Mouse (Mus musculus): ENCODE measurements at regions not wholly inside any gene's neighbourhood (a gene's known extent, or its start where the extent isn't known, plus 50 kb on each side); places are given as distances from the start of the nearest gene placed in this dataset.
"Not testable (repeated sequence)": the region's sequence is repeated elsewhere in the genome, so short reads cannot be mapped to it uniquely, and the experiment has no call there.

DNA sequence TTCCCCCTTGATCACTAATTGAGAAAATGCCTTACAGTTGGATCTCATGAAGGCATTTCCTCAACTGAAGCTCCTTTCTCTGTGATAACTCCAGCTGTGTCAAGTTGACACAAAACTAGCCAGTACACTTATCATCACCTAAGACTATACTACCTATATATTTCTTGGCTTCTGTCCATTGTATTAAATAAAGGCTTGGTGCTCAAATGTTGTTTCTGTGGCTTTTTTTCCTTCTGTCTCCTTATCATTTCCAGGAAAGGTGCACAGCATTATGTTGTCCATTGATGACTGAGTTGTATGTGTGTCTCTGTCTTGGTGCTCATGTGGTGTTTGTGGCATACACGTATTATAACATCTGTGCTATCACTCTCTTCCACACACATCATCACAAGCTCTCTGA lies 461.5 kb downstream of the Dad1 start:
- DNase-seq (ENCODE audit: low spot score); H3K36me3 ChIP-seq (replicated peaks; ENCODE audit: control insufficient read depth, insufficient read depth); ATAC-seq (ENCODE audit: low FRiP score); H3K27ac ChIP-seq; H3K4me2 ChIP-seq (replicated peaks); H3K9me3 ChIP-seq (ENCODE audit: control insufficient read depth, low read length); H3K4me3 ChIP-seq (replicated peaks; ENCODE audit: low read length); H3K4me1 ChIP-seq (replicated peaks; ENCODE audit: control insufficient read depth, insufficient read depth, low read length); H3K27me3 ChIP-seq (ENCODE audit: control insufficient read depth, insufficient read depth, low read length); H3K9ac ChIP-seq: not testable (repeated sequence)
- WGBS, result 93% methylated on average over 1 of the region's 1 CpGs

GRCm38 (mm10) chr14:53785547-53785946 lies 468.4 kb downstream of the Dad1 start:
- not testable (repeated sequence) for DNase-seq (ENCODE audit: low spot score); H3K27me3 ChIP-seq (ENCODE audit: control insufficient read depth, insufficient read depth, low read length); H3K36me3 ChIP-seq (replicated peaks; ENCODE audit: control insufficient read depth, insufficient read depth); H3K9me3 ChIP-seq (ENCODE audit: control insufficient read depth, low read length); ATAC-seq (ENCODE audit: low FRiP score); H3K4me3 ChIP-seq (replicated peaks; ENCODE audit: low read length); H3K4me2 ChIP-seq (replicated peaks); H3K4me1 ChIP-seq (replicated peaks; ENCODE audit: control insufficient read depth, insufficient read depth, low read length); H3K27ac ChIP-seq; H3K9ac ChIP-seq
- WGBS, result 80% methylated on average over 2 of the region's 2 CpGs

DNA sequence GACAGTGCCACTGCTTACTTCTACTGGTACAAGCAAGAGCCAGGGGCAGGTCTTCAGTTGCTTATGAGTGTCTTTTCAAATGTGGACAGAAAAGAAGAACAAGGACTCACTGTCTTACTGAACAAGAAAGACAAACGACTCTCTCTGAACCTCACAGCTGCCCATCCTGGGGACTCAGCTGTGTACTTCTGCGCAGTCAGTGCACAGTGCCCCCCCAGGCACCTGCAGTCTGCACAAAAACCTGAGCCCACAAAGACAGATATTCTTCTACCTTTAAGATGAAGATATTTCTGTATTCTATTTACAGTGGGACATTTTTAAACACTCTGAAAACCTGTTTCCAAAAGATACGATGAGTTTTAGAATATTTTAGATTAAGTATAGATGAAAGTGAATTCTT lies 476.5 kb downstream of the Dad1 start:
- 76% methylated on average over 3 of the region's 3 CpGs for WGBS
- H3K4me1 ChIP-seq (replicated peaks; ENCODE audit: control insufficient read depth, insufficient read depth, low read length), result no peaks in the 10 kb centered on the region
- no peak for ATAC-seq (ENCODE audit: low FRiP score)
- no peak overlapping the region for H3K27ac ChIP-seq
- no peak overlapping the region for H3K9ac ChIP-seq
- no peak overlapping the region for H3K4me3 ChIP-seq (replicated peaks; ENCODE audit: low read length)
- no peaks in the 10 kb centered on the region for H3K9me3 ChIP-seq (ENCODE audit: control insufficient read depth, low read length)
- no peak overlapping the region for H3K4me2 ChIP-seq (replicated peaks)
- H3K36me3 ChIP-seq (replicated peaks; ENCODE audit: control insufficient read depth, insufficient read depth), result no peaks in the 10 kb centered on the region
- no peaks in the 10 kb centered on the region for H3K27me3 ChIP-seq (ENCODE audit: control insufficient read depth, insufficient read depth, low read length)
- no peak for DNase-seq (ENCODE audit: low spot score)

DNA sequence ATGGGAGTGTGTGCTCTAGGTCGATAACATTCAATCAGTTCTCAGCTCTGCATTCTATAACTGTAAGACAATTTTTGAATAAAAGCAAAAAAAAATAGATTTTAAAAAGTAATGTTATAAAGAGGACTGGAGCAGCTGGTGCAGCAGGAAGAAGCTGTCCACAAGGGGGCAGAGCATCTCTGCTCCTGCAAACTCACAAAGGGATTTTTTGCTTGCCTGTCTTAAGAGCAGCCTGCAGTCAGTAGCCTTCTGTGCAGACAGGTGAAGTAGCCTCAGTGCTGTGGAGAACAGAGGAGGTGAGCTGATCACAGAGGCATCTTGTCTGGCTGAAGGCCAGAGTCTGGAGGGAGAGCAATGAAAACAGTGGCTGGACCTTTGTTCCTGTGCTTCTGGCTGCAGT lies 477.2 kb downstream of the Dad1 start:
- H3K4me3 ChIP-seq (replicated peaks; ENCODE audit: low read length); H3K4me2 ChIP-seq (replicated peaks); H3K27me3 ChIP-seq (ENCODE audit: control insufficient read depth, insufficient read depth, low read length); H3K36me3 ChIP-seq (replicated peaks; ENCODE audit: control insufficient read depth, insufficient read depth); H3K27ac ChIP-seq; H3K4me1 ChIP-seq (replicated peaks; ENCODE audit: control insufficient read depth, insufficient read depth, low read length); H3K9me3 ChIP-seq (ENCODE audit: control insufficient read depth, low read length); H3K9ac ChIP-seq: not testable (repeated sequence)
- DNase-seq (ENCODE audit: low spot score) (peak; percentile 73), ATAC-seq (ENCODE audit: low FRiP score) (peak; percentile 65; the same call in 1 of the 2 replicates)
- 58% methylated on average over 1 of the region's 1 CpGs for WGBS

DNA sequence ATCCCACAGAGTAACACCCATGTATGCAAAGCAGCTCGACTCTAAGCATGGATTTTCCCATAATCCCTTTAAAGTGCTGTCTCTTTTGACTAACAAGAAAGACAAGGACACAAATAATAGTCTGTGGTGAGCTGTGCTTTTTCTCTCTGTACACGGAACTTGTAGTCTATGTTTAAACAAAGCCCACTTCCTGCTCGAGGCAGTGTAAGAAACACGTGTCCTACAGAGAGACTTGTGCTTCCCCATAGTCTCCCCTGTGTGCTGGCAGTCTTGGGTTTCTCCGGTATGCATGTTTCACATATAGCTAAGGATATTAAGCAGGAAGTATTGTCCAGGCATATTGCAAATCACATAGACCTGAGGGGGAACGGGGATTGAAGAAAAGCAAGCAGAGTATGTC lies 487.4 kb downstream of the Dad1 start:
- 78% methylated on average over 6 of the region's 6 CpGs for WGBS
- not testable (repeated sequence) for H3K9me3 ChIP-seq (ENCODE audit: control insufficient read depth, low read length); H3K9ac ChIP-seq; H3K27ac ChIP-seq; H3K4me3 ChIP-seq (replicated peaks; ENCODE audit: low read length); DNase-seq (ENCODE audit: low spot score); H3K36me3 ChIP-seq (replicated peaks; ENCODE audit: control insufficient read depth, insufficient read depth); ATAC-seq (ENCODE audit: low FRiP score); H3K27me3 ChIP-seq (ENCODE audit: control insufficient read depth, insufficient read depth, low read length); H3K4me2 ChIP-seq (replicated peaks); H3K4me1 ChIP-seq (replicated peaks; ENCODE audit: control insufficient read depth, insufficient read depth, low read length)

DNA sequence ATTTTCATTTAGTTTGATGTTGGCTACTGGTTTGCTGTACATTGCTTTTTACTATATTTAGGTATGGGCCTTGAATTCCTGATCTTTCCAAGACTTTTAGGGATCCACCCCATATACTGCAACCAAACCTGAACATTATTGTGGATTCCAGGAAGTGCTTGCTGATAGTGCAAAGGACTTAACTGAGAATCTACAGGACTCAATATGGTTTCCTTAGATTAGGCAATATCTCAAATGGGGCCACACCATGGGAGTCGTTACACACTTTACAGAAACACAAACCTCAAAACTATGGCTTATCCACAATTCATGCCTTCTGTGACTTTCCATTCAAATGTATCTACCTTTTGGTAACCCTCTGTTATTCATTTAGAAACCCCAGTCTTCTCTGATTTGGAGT lies 488.0 kb downstream of the Dad1 start:
- H3K36me3 ChIP-seq (replicated peaks; ENCODE audit: control insufficient read depth, insufficient read depth); ATAC-seq (ENCODE audit: low FRiP score); H3K4me1 ChIP-seq (replicated peaks; ENCODE audit: control insufficient read depth, insufficient read depth, low read length); DNase-seq (ENCODE audit: low spot score); H3K27me3 ChIP-seq (ENCODE audit: control insufficient read depth, insufficient read depth, low read length); H3K9me3 ChIP-seq (ENCODE audit: control insufficient read depth, low read length); H3K4me3 ChIP-seq (replicated peaks; ENCODE audit: low read length); H3K27ac ChIP-seq; H3K9ac ChIP-seq; H3K4me2 ChIP-seq (replicated peaks): not testable (repeated sequence)
- WGBS, result 90% methylated on average over 1 of the region's 1 CpGs

- not testable (repeated sequence) for H3K4me2 ChIP-seq (replicated peaks); H3K36me3 ChIP-seq (replicated peaks; ENCODE audit: control insufficient read depth, insufficient read depth); H3K4me3 ChIP-seq (replicated peaks; ENCODE audit: low read length); ATAC-seq (ENCODE audit: low FRiP score); H3K27ac ChIP-seq; H3K27me3 ChIP-seq (ENCODE audit: control insufficient read depth, insufficient read depth, low read length); H3K4me1 ChIP-seq (replicated peaks; ENCODE audit: control insufficient read depth, insufficient read depth, low read length); H3K9me3 ChIP-seq (ENCODE audit: control insufficient read depth, low read length); DNase-seq (ENCODE audit: low spot score); H3K9ac ChIP-seq
- 82% methylated on average over 2 of the region's 2 CpGs for WGBS
Measured at GRCm38 (mm10) chr14:53760578-53760977, 493.3 kb downstream of the Dad1 start.

- 76% methylated on average over 4 of the region's 4 CpGs for WGBS
- not testable (repeated sequence) for H3K9ac ChIP-seq; H3K36me3 ChIP-seq (replicated peaks; ENCODE audit: control insufficient read depth, insufficient read depth); H3K4me1 ChIP-seq (replicated peaks; ENCODE audit: control insufficient read depth, insufficient read depth, low read length); H3K27ac ChIP-seq; DNase-seq (ENCODE audit: low spot score); ATAC-seq (ENCODE audit: low FRiP score); H3K27me3 ChIP-seq (ENCODE audit: control insufficient read depth, insufficient read depth, low read length); H3K9me3 ChIP-seq (ENCODE audit: control insufficient read depth, low read length); H3K4me3 ChIP-seq (replicated peaks; ENCODE audit: low read length); H3K4me2 ChIP-seq (replicated peaks)
Measured at GRCm38 (mm10) chr14:53757782-53758181, 496.1 kb downstream of the Dad1 start.

DNA sequence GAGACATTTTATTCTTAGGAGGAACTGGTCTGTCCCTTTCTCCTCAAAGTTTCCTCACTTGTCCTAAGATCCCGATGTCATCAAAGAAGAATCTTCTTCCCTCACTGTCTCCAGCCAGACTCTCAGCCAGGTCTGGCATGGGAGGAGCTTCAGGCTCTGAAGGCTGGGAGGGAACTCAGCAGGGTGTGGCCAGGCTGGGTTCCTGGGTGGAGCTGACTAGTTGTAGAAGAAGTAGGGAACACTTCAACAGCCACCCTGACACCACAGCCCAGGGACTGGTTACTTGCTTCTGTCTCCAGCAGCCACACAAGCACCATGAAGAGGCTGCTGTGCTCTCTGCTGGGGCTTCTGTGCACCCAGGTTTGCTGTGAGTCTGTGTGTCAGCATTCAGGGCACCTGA lies 496.8 kb downstream of the Dad1 start:
- H3K9me3 ChIP-seq (ENCODE audit: control insufficient read depth, low read length); DNase-seq (ENCODE audit: low spot score); ATAC-seq (ENCODE audit: low FRiP score); H3K9ac ChIP-seq; H3K36me3 ChIP-seq (replicated peaks; ENCODE audit: control insufficient read depth, insufficient read depth); H3K4me1 ChIP-seq (replicated peaks; ENCODE audit: control insufficient read depth, insufficient read depth, low read length); H3K4me2 ChIP-seq (replicated peaks); H3K27ac ChIP-seq; H3K4me3 ChIP-seq (replicated peaks; ENCODE audit: low read length); H3K27me3 ChIP-seq (ENCODE audit: control insufficient read depth, insufficient read depth, low read length): not testable (repeated sequence)
- WGBS, result no CpG with 5 or more reads among the region's 1 CpGs

GRCm38 (mm10) chr14:53750703-53751441 lies 503.0 kb downstream of the Dad1 start:
- ATAC-seq (ENCODE audit: low FRiP score) (no peak), DNase-seq (ENCODE audit: low spot score) (no peak)
- no peaks in the 10 kb centered on the region for H3K27me3 ChIP-seq (ENCODE audit: control insufficient read depth, insufficient read depth, low read length)
- H3K4me1 ChIP-seq (replicated peaks; ENCODE audit: control insufficient read depth, insufficient read depth, low read length), result no peaks in the 10 kb centered on the region
- H3K9me3 ChIP-seq (ENCODE audit: control insufficient read depth, low read length), result no peaks in the 10 kb centered on the region
- no peak overlapping the region for H3K9ac ChIP-seq
- H3K4me2 ChIP-seq (replicated peaks), result no peak overlapping the region
- no peak overlapping the region for H3K27ac ChIP-seq
- no peaks in the 10 kb centered on the region for H3K36me3 ChIP-seq (replicated peaks; ENCODE audit: control insufficient read depth, insufficient read depth)
- WGBS, result 77% methylated on average over 4 of the region's 4 CpGs
- no peak overlapping the region for H3K4me3 ChIP-seq (replicated peaks; ENCODE audit: low read length)
